Mouse (Mus musculus) embryonic facial prominence, embryonic 11.5 days (tissue): ENCODE results near the gene Skint3. TPM values are rescaled to one million over a fixed set of nuclear protein-coding genes. Genes with fewer than 3 reads are reported as not detected.
"Not testable (repeated sequence)": the region's sequence is repeated elsewhere in the genome, so short reads cannot be mapped to it uniquely, and the experiment has no call there.

ENCODE experiments used
- ATAC-seq: fragments of 200-750 bp; cut with Nextera tagmentation; replicated peaks from 2 replicates; pipeline ENCODE4 v1.8.0; 2017; ENCODE audit warnings: low read depth; ENCODE audit not compliant: insufficient number of reproducible peaks, low FRiP score, low TSS enrichment
- DNase-seq: peaks from one replicate; pipeline ENCODE4 v3.0.0-alpha.2; 2015; ENCODE audit warnings: low spot score
- H3K27ac ChIP-seq: fragments of 300-500 bp; sonication (generic); replicated peaks from 2 replicates; pipeline ENCODE4 v1.5.1; 2014; ENCODE audit warnings: mild to moderate bottlenecking, low read depth, low read length, control low read depth
- H3K27me3 ChIP-seq: fragments of 300-500 bp; sonication (generic); 2 replicates; pipeline ENCODE4 v1.6.1; 2014; ENCODE audit warnings: mild to moderate bottlenecking, low read length, moderate library complexity, mixed read lengths; ENCODE audit not compliant: control insufficient read depth, insufficient read depth
- H3K36me3 ChIP-seq: fragments of 300-500 bp; sonication (generic); replicated peaks from 2 replicates; pipeline ENCODE4 v1.6.1; 2014; ENCODE audit warnings: low read depth, mild to moderate bottlenecking, low read length, moderate library complexity, mixed read lengths; ENCODE audit not compliant: control insufficient read depth, insufficient read depth
- H3K4me1 ChIP-seq: fragments of 300-500 bp; sonication (generic); 2 replicates; pipeline ENCODE4 v1.6.1; 2014; ENCODE audit warnings: low read length, mixed read lengths; ENCODE audit not compliant: control insufficient read depth, insufficient read depth
- H3K4me2 ChIP-seq: fragments of 300-500 bp; sonication (generic); 2 replicates; pipeline ENCODE4 v1.6.1; 2014; ENCODE audit warnings: low read depth, mild to moderate bottlenecking, control low read depth, low read length, moderate library complexity
- H3K4me3 ChIP-seq: fragments of 300-500 bp; sonication (generic); 2 replicates; pipeline ENCODE4 v1.5.1; 2014; ENCODE audit warnings: low read depth, low read length, control low read depth
- H3K9ac ChIP-seq: fragments of 300-500 bp; sonication (generic); replicated peaks from 2 replicates; pipeline ENCODE4 v1.6.1; 2014; ENCODE audit warnings: mild to moderate bottlenecking, control low read depth, low read length
- H3K9me3 ChIP-seq: fragments of 300-500 bp; sonication (generic); replicated peaks from 2 replicates; pipeline ENCODE4 v1.6.1; 2016; ENCODE audit warnings: mild to moderate bottlenecking, low read length, inconsistent platforms, mixed read lengths; ENCODE audit not compliant: control insufficient read depth
- WGBS: fragments of 180-500 bp; shearing (Covaris S2); extraction: QIAGEN DNeasy Blood & Tissue Kit; methylation state at CpG from one replicate; pipeline ENCODE4 v1.1.7; 2014; 5-methylcytosine and 5-hydroxymethylcytosine counted together
- polyA plus RNA-seq: library from polyadenylated mRNA; unstranded; fragments of >200 nt; fragmentation: Nextera tagmentation; extraction: Ambion mirVana; gene quantifications from 2 replicates; pipeline ENCODE4 v1.2.1, GENCODE M21; 2014

Gene Skint3
- polyA plus RNA-seq, 1 experiment from 2014 or later: not detected

GRCm38 (mm10) chr4:112349111-112349510 is 117.1 kb downstream of the Skint3 start:
- not testable (repeated sequence) for H3K4me2 ChIP-seq, H3K36me3 ChIP-seq, DNase-seq, ATAC-seq, H3K27me3 ChIP-seq, H3K27ac ChIP-seq, H3K4me3 ChIP-seq, H3K9ac ChIP-seq, H3K4me1 ChIP-seq, H3K9me3 ChIP-seq
- WGBS: 91% methylated on average over 16 of the region's 17 CpGs

Other genes with a start within 250 kb of the Skint3 start
- not detected in 2 replicates for gene Skint1, start 226.0 kb upstream of the Skint3 start, polyA plus RNA-seq
- not detected in 2 replicates for gene Skint4, start 160.2 kb upstream of the Skint3 start, polyA plus RNA-seq
- gene Skint9, start 201.7 kb downstream of the Skint3 start, polyA plus RNA-seq: not detected in 2 replicates